Mouse (Mus musculus) stomach, postnatal 0 days (tissue): ENCODE measurements around the gene Nr6a1.

Experiments
- CTCF ChIP-seq: IDR thresholded peaks from 2 replicates; pipeline ENCODE4 v1.5.1; 2016; ENCODE audit warnings: antibody characterized with exemption, low read depth, mild to moderate bottlenecking, moderate library complexity
- EP300 ChIP-seq: optimal IDR thresholded peaks from 2 replicates; pipeline ENCODE3; 2016; ENCODE audit warnings: antibody characterized with exemption

DNA sequence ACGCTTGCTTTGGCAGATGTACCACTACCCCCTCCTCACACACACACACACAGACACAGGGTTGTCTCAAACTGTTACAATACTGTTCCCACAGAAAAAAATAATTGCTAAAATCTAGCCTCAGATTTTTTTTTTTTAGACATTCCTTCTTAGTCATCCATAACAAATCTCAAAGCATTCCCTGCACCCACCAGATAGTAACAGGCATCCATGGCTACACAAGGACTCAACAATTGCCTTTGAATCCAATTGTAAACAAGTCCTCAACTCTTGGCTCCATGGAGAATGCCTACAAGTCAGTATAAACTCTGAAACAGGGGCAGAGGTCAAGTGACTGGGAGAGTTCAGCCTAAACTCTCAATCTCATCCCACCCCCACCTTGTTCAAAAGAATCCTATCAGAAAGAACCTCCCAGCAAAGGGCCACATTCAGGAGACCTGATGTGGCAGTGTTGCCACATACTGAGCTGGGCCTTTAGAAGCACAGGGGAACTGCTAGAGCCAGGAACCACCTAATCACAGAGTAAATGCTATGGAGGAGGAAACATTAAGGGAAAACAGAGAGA is 52.9 kb downstream of the Nr6a1 start:
- TF ChIP-seq CTCF: no peak
- no peak for TF ChIP-seq EP300
